Mouse (Mus musculus): ENCODE measurements around the gene Cdk20. TPM values are rescaled to one million over a fixed set of nuclear protein-coding genes. Genes with fewer than 3 reads are reported as not detected.

Gene Cdk20
- 7.2 TPM for polyA plus RNA-seq (2014; fragmentation: Illumina TruSeq; extraction: RNeasy Lipid Tissue Mini Kit (QIAGEN cat#74804); ENCODE audit: low read depth, low replicate concordance)

DNA sequence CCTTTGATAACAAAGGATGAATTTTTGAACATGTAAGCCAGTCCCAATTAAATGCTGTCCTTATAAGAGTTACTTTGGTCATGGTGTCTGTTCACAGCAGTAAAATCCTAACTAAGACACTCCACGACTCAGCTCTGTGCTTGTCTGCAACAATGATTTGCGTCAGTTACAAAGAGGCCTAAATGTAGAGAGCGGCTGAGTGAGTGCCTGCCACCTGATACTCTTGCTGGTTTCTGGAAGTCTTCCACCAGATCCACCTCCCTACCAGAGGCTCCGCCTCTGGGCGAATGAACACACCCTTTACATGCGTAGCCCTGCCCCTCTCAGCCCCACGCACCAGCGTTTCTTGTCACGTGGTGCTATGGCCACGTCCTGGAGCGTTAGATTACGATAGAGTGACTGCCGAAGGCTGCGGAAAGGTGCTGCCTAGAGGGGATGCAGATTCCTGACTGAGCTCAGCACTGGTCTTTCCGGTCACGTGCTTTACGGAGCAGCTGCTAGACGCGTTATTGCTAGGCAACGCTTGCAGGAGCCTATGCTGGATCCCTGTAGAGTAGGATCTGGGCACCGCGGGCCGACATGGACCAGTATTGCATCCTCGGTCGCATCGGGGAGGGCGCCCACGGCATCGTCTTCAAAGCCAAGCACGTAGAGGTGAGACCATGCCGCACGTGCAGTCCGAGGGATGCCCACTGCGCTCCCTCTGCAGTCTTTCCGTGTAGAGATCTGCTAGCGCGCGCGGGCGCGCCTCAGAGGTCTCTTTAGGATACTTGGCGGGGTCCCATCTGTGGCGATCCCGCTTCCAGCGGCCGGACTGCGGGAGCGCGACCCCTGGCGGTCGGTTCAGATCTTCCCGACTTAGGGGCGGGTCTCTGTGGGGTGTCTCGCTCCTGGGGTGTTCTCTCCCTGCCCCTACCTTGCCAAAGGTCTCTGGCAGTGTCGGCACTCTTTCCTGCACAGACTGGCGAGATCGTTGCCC lies at the start of gene Cdk20:
Cdk20 (plus strand) TSS at position 298 of the 979 bp plus-strand sequence.

Other genes starting within 250 kb of the Cdk20 start
- gene Cdc14b, start 157.0 kb upstream of the Cdk20 start, polyA plus RNA-seq (2014; fragmentation: Illumina TruSeq; extraction: RNeasy Lipid Tissue Mini Kit (QIAGEN cat#74804); ENCODE audit: low read depth, low replicate concordance) = 9.7 TPM
- gene Aaed1, start 119.6 kb upstream of the Cdk20 start, polyA plus RNA-seq (2014; fragmentation: Illumina TruSeq; extraction: RNeasy Lipid Tissue Mini Kit (QIAGEN cat#74804); ENCODE audit: low read depth, low replicate concordance) = 30.1 TPM
- 571 TPM for gene Ctsl, start 61.4 kb upstream of the Cdk20 start, polyA plus RNA-seq (2014; fragmentation: Illumina TruSeq; extraction: RNeasy Lipid Tissue Mini Kit (QIAGEN cat#74804); ENCODE audit: low read depth, low replicate concordance)
- not detected for gene Fam240b, start 65.5 kb downstream of the Cdk20 start, polyA plus RNA-seq (2014; fragmentation: Illumina TruSeq; extraction: RNeasy Lipid Tissue Mini Kit (QIAGEN cat#74804); ENCODE audit: low read depth, low replicate concordance)

Data from adipose tissue, adult 10 weeks (tissue).